Mouse (Mus musculus) MEL (cell line): ENCODE measurements around the gene Sphk2. TPM values are rescaled to one million over a fixed set of nuclear protein-coding genes. Genes with fewer than 3 reads are reported as not detected.

Source experiments
- DNase-seq: peaks from one replicate; pipeline ENCODE4 v3.0.0; 2011; ENCODE audit warnings: low read depth, low spot score
- H3K27ac ChIP-seq: 2 replicates; pipeline ENCODE4 v1.5.1; 2012; ENCODE audit warnings: low read depth, mild to moderate bottlenecking, control low read depth, low read length, moderate library complexity; ENCODE audit not compliant: control insufficient read depth
- H3K27me3 ChIP-seq, 2 experiments: fragments of 150-350 bp in 1 of 2; sonication (generic) in 1 of 2; 2 replicates each; pipeline ENCODE4 v1.6.1; 2012; ENCODE audit warnings: low read length in 2 of 2, mild to moderate bottlenecking in 2 of 2, improper control_type of control experiment in 1 of 2, moderate library complexity in 1 of 2; ENCODE audit not compliant: insufficient read depth in 2 of 2, control insufficient read depth in 1 of 2
- H3K36me3 ChIP-seq, 2 experiments: 2 replicates each; pipeline ENCODE4 v1.6.1; 2012 to 2014; ENCODE audit warnings: low read length in 2 of 2, improper control_type of control experiment in 1 of 2, inconsistent platforms in 1 of 2, mild to moderate bottlenecking in 1 of 2; ENCODE audit not compliant: insufficient read depth in 2 of 2, control insufficient read depth in 1 of 2
- H3K4me1 ChIP-seq, 2 experiments: fragments of 150-350 bp in 1 of 2; sonication (generic) in 1 of 2; 2 replicates each; pipeline ENCODE4 v1.6.1; 2012; ENCODE audit warnings: low read length in 2 of 2, improper control_type of control experiment in 1 of 2, mild to moderate bottlenecking in 1 of 2; ENCODE audit not compliant: insufficient read depth in 2 of 2, control insufficient read depth in 1 of 2
- H3K4me3 ChIP-seq, 2 experiments: fragments of 150-350 bp in 1 of 2; sonication (generic) in 1 of 2; 2 replicates each; pipeline ENCODE4 v1.5.1; 2012; ENCODE audit warnings: low read depth in 2 of 2, low read length in 2 of 2, mild to moderate bottlenecking in 2 of 2, moderate library complexity in 2 of 2, control low read depth in 1 of 2, improper control_type of control experiment in 1 of 2; ENCODE audit not compliant: control insufficient read depth in 1 of 2, insufficient read depth in 1 of 2
- H3K79me2 ChIP-seq: 2 replicates; pipeline ENCODE4 v1.6.1; 2012; ENCODE audit warnings: mild to moderate bottlenecking, low read length, moderate library complexity; ENCODE audit not compliant: control insufficient read depth, poor library complexity, insufficient read depth
- H3K9ac ChIP-seq: 2 replicates; pipeline ENCODE4 v1.6.1; 2012; ENCODE audit warnings: low read depth, mild to moderate bottlenecking, control low read depth, low read length, moderate library complexity; ENCODE audit not compliant: control insufficient read depth, poor library complexity, severe bottlenecking
- H3K9me3 ChIP-seq: fragments of 150-350 bp; sonication (generic); replicated peaks from 2 replicates; pipeline ENCODE4 v1.6.1; 2012; ENCODE audit warnings: mild to moderate bottlenecking, low read length, improper control_type of control experiment, moderate library complexity; ENCODE audit not compliant: insufficient read depth
- BHLHE40 ChIP-seq: IDR thresholded peaks from 2 replicates; pipeline ENCODE4 v1.6.1; 2012; ENCODE audit warnings: low read depth, mild to moderate bottlenecking, inconsistent platforms, low read length, improper control_type of control experiment, borderline replicate concordance
- CHD2 ChIP-seq: IDR thresholded peaks from 2 replicates; pipeline ENCODE4 v1.6.1; 2011; ENCODE audit warnings: low read length, improper control_type of control experiment
- CTCF ChIP-seq, 3 experiments: IDR thresholded peaks in 2 of 3; conservative IDR thresholded peaks in 1 of 3; 2 replicates each; pipeline ENCODE4 v1.5.1; 2011 to 2012; ENCODE audit warnings: low read length in 3 of 3, low read depth in 2 of 3, mild to moderate bottlenecking in 2 of 3, improper control_type of control experiment in 1 of 3, inconsistent platforms in 1 of 3, mixed read lengths in 1 of 3, moderate library complexity in 1 of 3; ENCODE audit not compliant: control insufficient read depth in 1 of 3, insufficient read depth in 1 of 3, poor library complexity in 1 of 3, severe bottlenecking in 1 of 3
- E2F4 ChIP-seq: IDR thresholded peaks from 2 replicates; pipeline ENCODE4 v1.6.1; 2011; ENCODE audit warnings: low read depth, low read length, improper control_type of control experiment, borderline replicate concordance
- EP300 ChIP-seq, 2 experiments: IDR thresholded peaks; 2 replicates each; pipeline ENCODE4 v1.6.1; 2011; ENCODE audit warnings: improper control_type of control experiment in 2 of 2, low read length in 2 of 2, low read depth in 1 of 2, mild to moderate bottlenecking in 1 of 2
- GATA1 ChIP-seq: IDR thresholded peaks from 2 replicates; pipeline ENCODE4 v1.6.1; 2011; ENCODE audit warnings: low read depth, low read length, improper control_type of control experiment
- HCFC1 ChIP-seq: IDR thresholded peaks from 2 replicates; pipeline ENCODE4 v1.6.1; 2012; ENCODE audit warnings: low read depth, mild to moderate bottlenecking, inconsistent platforms, low read length, improper control_type of control experiment, moderate library complexity
- JUND ChIP-seq: IDR thresholded peaks from 2 replicates; pipeline ENCODE4 v1.6.1; 2011; ENCODE audit warnings: low read depth, mild to moderate bottlenecking, improper control_type of control experiment, low read length
- KAT2A ChIP-seq: conservative IDR thresholded peaks from 2 replicates; pipeline ENCODE4 v1.6.1; 2012; ENCODE audit warnings: low read depth, low read length, improper control_type of control experiment, inconsistent platforms
- MAFK ChIP-seq: IDR thresholded peaks from 2 replicates; pipeline ENCODE4 v1.6.1; 2011; ENCODE audit warnings: low read depth, mild to moderate bottlenecking, low read length, improper control_type of control experiment, borderline replicate concordance
- MAX ChIP-seq: IDR thresholded peaks from 2 replicates; pipeline ENCODE4 v1.6.1; 2011; ENCODE audit warnings: low read length, improper control_type of control experiment
- MEF2A ChIP-seq: IDR thresholded peaks from 2 replicates; pipeline ENCODE4 v1.6.1; 2014; ENCODE audit warnings: low read depth, mild to moderate bottlenecking, inconsistent platforms, low read length, improper control_type of control experiment; ENCODE audit not compliant: poor library complexity, insufficient replicate concordance, severe bottlenecking; ENCODE audit errors: extremely low read depth
- MXI1 ChIP-seq: IDR thresholded peaks from 2 replicates; pipeline ENCODE4 v1.6.1; 2011; ENCODE audit warnings: mild to moderate bottlenecking, low read depth, low read length, improper control_type of control experiment
- MYB ChIP-seq: IDR thresholded peaks from 2 replicates; pipeline ENCODE4 v1.6.1; 2011; ENCODE audit warnings: mild to moderate bottlenecking, low read depth, low read length, improper control_type of control experiment
- MYC ChIP-seq: IDR thresholded peaks from 2 replicates; pipeline ENCODE4 v1.6.1; 2011; ENCODE audit warnings: low read depth, mild to moderate bottlenecking, low read length, improper control_type of control experiment, moderate library complexity
- NRF1 ChIP-seq: IDR thresholded peaks from 2 replicates; pipeline ENCODE4 v1.6.1; 2014; ENCODE audit warnings: low read depth, mild to moderate bottlenecking, inconsistent platforms, low read length, improper control_type of control experiment, moderate library complexity; ENCODE audit not compliant: poor library complexity, insufficient read depth, severe bottlenecking
- POLR2A ChIP-seq, 2 experiments: IDR thresholded peaks; 2 replicates each; pipeline ENCODE4 v1.6.1; 2011 to 2012; ENCODE audit warnings: low read length in 2 of 2, mild to moderate bottlenecking in 2 of 2, control low read depth in 1 of 2, improper control_type of control experiment in 1 of 2, low read depth in 1 of 2, moderate library complexity in 1 of 2; ENCODE audit not compliant: control insufficient read depth in 1 of 2, insufficient read depth in 1 of 2, poor library complexity in 1 of 2
- POLR2AphosphoS2 ChIP-seq: IDR thresholded peaks from 2 replicates; pipeline ENCODE4 v1.6.1; 2011; ENCODE audit warnings: low read length, improper control_type of control experiment
- POLR2AphosphoS5 ChIP-seq: IDR thresholded peaks from 2 replicates; pipeline ENCODE4 v1.6.1; 2012; ENCODE audit warnings: low read depth, borderline replicate concordance, mild to moderate bottlenecking, inconsistent platforms, low read length, moderate library complexity, mixed read lengths
- RAD21 ChIP-seq: IDR thresholded peaks from 2 replicates; pipeline ENCODE4 v1.6.1; 2011; ENCODE audit warnings: mild to moderate bottlenecking, low read depth, low read length, improper control_type of control experiment
- RCOR1 ChIP-seq: IDR thresholded peaks from 2 replicates; pipeline ENCODE4 v1.6.1; 2012; ENCODE audit warnings: low read depth, mild to moderate bottlenecking, inconsistent platforms, low read length, improper control_type of control experiment
- SIN3A ChIP-seq: IDR thresholded peaks from 2 replicates; pipeline ENCODE4 v1.6.1; 2012; ENCODE audit warnings: low read length, improper control_type of control experiment, inconsistent platforms
- SMC3 ChIP-seq: IDR thresholded peaks from 2 replicates; pipeline ENCODE4 v1.6.1; 2011; ENCODE audit warnings: low read depth, low read length, improper control_type of control experiment
- TAL1 ChIP-seq: IDR thresholded peaks from 2 replicates; pipeline ENCODE4 v1.6.1; 2012; ENCODE audit warnings: mild to moderate bottlenecking, inconsistent platforms, low read length, moderate library complexity, mixed read lengths
- TBP ChIP-seq: IDR thresholded peaks from 2 replicates; pipeline ENCODE4 v1.8.0; 2011; ENCODE audit warnings: low read depth, low read length, improper control_type of control experiment
- UBTF ChIP-seq: IDR thresholded peaks from 2 replicates; pipeline ENCODE4 v1.6.1; 2012; ENCODE audit warnings: low read depth, mild to moderate bottlenecking, inconsistent platforms, low read length, improper control_type of control experiment, moderate library complexity, borderline replicate concordance; ENCODE audit not compliant: insufficient read depth
- USF1 ChIP-seq: IDR thresholded peaks from 2 replicates; pipeline ENCODE4 v1.6.1; 2014; ENCODE audit warnings: low read depth, mild to moderate bottlenecking, inconsistent platforms, low read length, improper control_type of control experiment, moderate library complexity
- USF2 ChIP-seq, 2 experiments: IDR thresholded peaks; 2 replicates each; pipeline ENCODE4 v1.6.1; 2011 to 2012; ENCODE audit warnings: improper control_type of control experiment in 2 of 2, low read length in 2 of 2, borderline replicate concordance in 1 of 2, inconsistent platforms in 1 of 2, low read depth in 1 of 2, mild to moderate bottlenecking in 1 of 2; ENCODE audit not compliant: insufficient read depth in 1 of 2
- ZC3H11A ChIP-seq: IDR thresholded peaks from 2 replicates; pipeline ENCODE4 v1.6.1; 2012; ENCODE audit warnings: low read depth, mild to moderate bottlenecking, inconsistent platforms, low read length, improper control_type of control experiment
- ZMIZ1 ChIP-seq: IDR thresholded peaks from 2 replicates; pipeline ENCODE4 v1.6.1; 2012; ENCODE audit warnings: low read depth, mild to moderate bottlenecking, inconsistent platforms, low read length, improper control_type of control experiment, moderate library complexity
- ZNF384 ChIP-seq: IDR thresholded peaks from 2 replicates; pipeline ENCODE4 v1.6.1; 2012; ENCODE audit warnings: low read depth, mild to moderate bottlenecking, inconsistent platforms, low read length, improper control_type of control experiment
- polyA plus RNA-seq, 2 experiments: library from polyadenylated mRNA; stranded (reverse) in 1 of 2; unstranded in 1 of 2; fragments of >175 nt in 1 of 2; fragments of >200 nt in 1 of 2; gene quantifications; 2 replicates each; pipeline versions ENCODE4 v1.2.1 to v1.2.4; 2012; ENCODE audit warnings: low replicate concordance in 2 of 2, low read depth in 1 of 2; ENCODE audit not compliant: insufficient read length in 2 of 2, insufficient read depth in 1 of 2, missing spikeins in 1 of 2
- total RNA-seq: library from RNA; depleted of rRNA; stranded (reverse); fragments of 300-350 nt; gene quantifications from 2 replicates; pipeline ENCODE4 v1.2.3, GENCODE M21; 2012

The Sphk2 gene
- total and polyA plus RNA-seq, 3 experiments, result 21.0 to 40.2 TPM; not detected in 1

GRCm38 (mm10) chr7:45739820-45740219 lies 22.0 kb upstream of the Sphk2 start (continued):
- TF ChIP-seq MYB, result no peak
- TF ChIP-seq POLR2AphosphoS5, result no peak
- no peak for TF ChIP-seq MAFK
- TF ChIP-seq EP300 (IDR thresholded peaks at IDR 0.05; ENCODE audit: low read depth in 1 of 2, low read length in 2 of 2), result no peak
- TF ChIP-seq BHLHE40, result no peak
- peak in 1 of 2 experiments; percentile 37; a peak in 1 of 4 replicates for TF ChIP-seq POLR2A (IDR thresholded peaks at IDR 0.05; ENCODE audit: control insufficient read depth in 1 of 2, insufficient read depth in 1 of 2, low read depth in 1 of 2, low read length in 2 of 2, poor library complexity in 1 of 2)
- TF ChIP-seq USF2 (IDR thresholded peaks at IDR 0.05; ENCODE audit: borderline replicate concordance in 1 of 2, insufficient read depth in 1 of 2, low read depth in 1 of 2, low read length in 2 of 2), result no peak
- TF ChIP-seq ZMIZ1, result no peak
- no peak for TF ChIP-seq ZNF384
- peak; percentile 74 for TF ChIP-seq NRF1
- no peak for TF ChIP-seq RAD21
- no peak for TF ChIP-seq USF1
- no peak for TF ChIP-seq KAT2A
- TF ChIP-seq POLR2AphosphoS2, result no peak
- no peak for TF ChIP-seq CHD2
- TF ChIP-seq UBTF, result no peak

- Histone ChIP-seq H3K9ac (no peak overlapping the region), H3K79me2 (no peaks in the 10 kb centered on the region), H3K27ac (no peak overlapping the region), H3K27me3 (no peaks in the 10 kb centered on the region), H3K36me3 (peaks cover 0 to 8% of the 10 kb centered on the region in 2 experiments; a peak in 1 of 4 replicates), H3K4me1 (peaks cover 0 to 16% of the 10 kb centered on the region in 2 experiments; a peak in 2 of 4 replicates), H3K4me3 (no peak overlapping the region), H3K9me3 (no peaks in the 10 kb centered on the region)
- DNase-seq, result peak; percentile 83
- TF ChIP-seq TAL1 (no peak), MYC (no peak), POLR2AphosphoS2 (no peak), ZC3H11A (peak; percentile 43), NRF1 (no peak), USF2 (IDR thresholded peaks at IDR 0.05; ENCODE audit: borderline replicate concordance in 1 of 2, insufficient read depth in 1 of 2, low read depth in 1 of 2, low read length in 2 of 2) (no peak), BHLHE40 (no peak), MAFK (no peak), MAX (no peak), MEF2A (no peak), ZNF384 (peak; percentile 72), CTCF (IDR thresholded peaks at IDR 0.05 in 2 of 3, conservative IDR thresholded peaks at IDR 0.05 in 1 of 3; ENCODE audit: control insufficient read depth in 1 of 3, insufficient read depth in 1 of 3, low read depth in 2 of 3, low read length in 3 of 3, poor library complexity in 1 of 3, severe bottlenecking in 1 of 3) (peak; percentile 24 to 56 (median 51); a peak in 5 of 6 replicates), RCOR1 (no peak), HCFC1 (no peak), E2F4 (no peak), EP300 (IDR thresholded peaks at IDR 0.05; ENCODE audit: low read depth in 1 of 2, low read length in 2 of 2) (no peak), KAT2A (no peak), MXI1 (0 out of 2 replicates have a peak, but pooled peaks have one; percentile 6), TBP (0 out of 2 replicates have a peak, but pooled peaks have one; percentile 0), UBTF (no peak), GATA1 (no peak), ZMIZ1 (no peak), SMC3 (peak; percentile 53), JUND (no peak), RAD21 (peak; percentile 53), SIN3A (0 out of 2 replicates have a peak, but pooled peaks have one; percentile 29)
These were observed 21.5 kb upstream of the Sphk2 start for GRCm38 (mm10) chr7:45739162-45739763.
